Mouse (Mus musculus): ENCODE results near the gene Ube2v1.

- TF ChIP-seq GATA1 (IDR thresholded peaks at IDR 0.05; ENCODE audit: low read length) (no peak), TAL1 (IDR thresholded peaks at IDR 0.05; ENCODE audit: low read length) (no peak)
These were observed 10.3 kb upstream of the Ube2v1 start for GRCm38 (mm10) chr2:167642164-167642563.

Measured in erythroblast, embryonic 14.5 days (primary cell).